Mouse (Mus musculus) embryonic fibroblast, embryonic 13.5 days (primary cell): ENCODE measurements around the gene Relb. TPM values are rescaled to one million over a fixed set of nuclear protein-coding genes. Genes with fewer than 3 reads are reported as not detected.

Experiments used
- H3K27ac ChIP-seq: 2 replicates; pipeline ENCODE4 v1.5.1; 2012; ENCODE audit warnings: low read length, control low read depth, inconsistent platforms; ENCODE audit not compliant: insufficient read depth
- H3K4me1 ChIP-seq: 2 replicates; pipeline ENCODE4 v1.6.1; 2011; ENCODE audit warnings: low read length; ENCODE audit not compliant: control insufficient read depth, insufficient read depth
- H3K4me3 ChIP-seq: 2 replicates; pipeline ENCODE4 v1.5.1; 2011; ENCODE audit warnings: mild to moderate bottlenecking, control low read depth, low read length; ENCODE audit not compliant: insufficient read depth
- CTCF ChIP-seq: IDR thresholded peaks from 2 replicates; pipeline ENCODE4 v1.5.1; 2011; ENCODE audit warnings: mild to moderate bottlenecking, control low read depth, low read length, moderate library complexity, borderline replicate concordance; ENCODE audit not compliant: insufficient read depth
- POLR2A ChIP-seq: IDR thresholded peaks from 2 replicates; pipeline ENCODE4 v1.6.1; 2011; ENCODE audit warnings: low read depth, mild to moderate bottlenecking, control low read depth, low read length, moderate library complexity
- polyA plus RNA-seq: library from polyadenylated mRNA; stranded (reverse); fragments of >200 nt; gene quantifications from 2 replicates; pipeline ENCODE4 v1.2.4, GENCODE M21; 2011; ENCODE audit warnings: low read depth; ENCODE audit not compliant: missing spikeins, insufficient read length

Relb gene
- polyA plus RNA-seq, 1 experiment = 15.4 TPM

GRCm38 (mm10) chr7:19558965-19559364 lies 70.3 kb downstream of the Relb start:
- no peak for TF ChIP-seq CTCF
- H3K4me3 ChIP-seq = no peak overlapping the region
- H3K4me1 ChIP-seq = peaks cover 3% of the 10 kb centered on the region; the same call in 1 of the 2 replicates
- no peak overlapping the region for H3K27ac ChIP-seq

- Histone ChIP-seq H3K27ac (no peak overlapping the region), H3K4me1 (peaks cover 3% of the 10 kb centered on the region; the same call in 1 of the 2 replicates), H3K4me3 (no peak overlapping the region)
- TF ChIP-seq CTCF (no peak), POLR2A (no peak)
Observed at GRCm38 (mm10) chr7:19557982-19558900, 71.0 kb downstream of the Relb start.

GRCm38 (mm10) chr7:19557086-19557485 lies 72.2 kb downstream of the Relb start:
- TF ChIP-seq POLR2A = no peak
- TF ChIP-seq CTCF = no peak
- Histone ChIP-seq H3K27ac (no peak overlapping the region), H3K4me3 (no peak overlapping the region), H3K4me1 (peaks cover 3% of the 10 kb centered on the region; the same call in 1 of the 2 replicates)

Other genes starting within 250 kb of the Relb start
- gene Ercc2, start 247.4 kb downstream of the Relb start, polyA plus RNA-seq = 14.3 and 22.7 TPM in 2 replicates
- gene Klc3, start 225.3 kb downstream of the Relb start, polyA plus RNA-seq = 5.3 and 6.3 TPM in 2 replicates
- not detected in 2 replicates for gene Ckm, start 224.7 kb downstream of the Relb start, polyA plus RNA-seq
- gene Mark4, start 170.6 kb downstream of the Relb start, polyA plus RNA-seq = 27.4 and 29.1 TPM in 2 replicates
- not detected in 2 replicates for gene Exoc3l2, start 166.1 kb downstream of the Relb start, polyA plus RNA-seq
- 5.9 and 6.1 TPM in 2 replicates for gene Bloc1s3, start 121.1 kb downstream of the Relb start, polyA plus RNA-seq
- gene Trappc6a, start 121.0 kb downstream of the Relb start, polyA plus RNA-seq = 15.2 and 23.4 TPM in 2 replicates
- gene Nkpd1, start 111.6 kb downstream of the Relb start, polyA plus RNA-seq = not detected in 2 replicates
- gene Ppp1r37, start 66.4 kb downstream of the Relb start, polyA plus RNA-seq = 25.3 and 27.7 TPM in 2 replicates
- 1.5 and 1.8 TPM in 2 replicates for gene Zfp296, start 52.2 kb downstream of the Relb start, polyA plus RNA-seq
- gene Gemin7, start 51.8 kb downstream of the Relb start, polyA plus RNA-seq = 52.6 and 65.2 TPM in 2 replicates
- 32.4 and 38.1 TPM in 2 replicates for gene Clasrp, start 25.0 kb downstream of the Relb start, polyA plus RNA-seq
- gene Clptm1, start 35.6 kb upstream of the Relb start, polyA plus RNA-seq = 116 and 124 TPM in 2 replicates
- not detected in 2 replicates for gene Apoc2, start 48.5 kb upstream of the Relb start, polyA plus RNA-seq
- not detected in 2 replicates for gene Gm44805, start 52.0 kb upstream of the Relb start, polyA plus RNA-seq
- gene Apoc4, start 52.0 kb upstream of the Relb start, polyA plus RNA-seq = not detected in 2 replicates
- gene Apoc1, start 63.2 kb upstream of the Relb start, polyA plus RNA-seq = not detected in 2 replicates
- gene Apoe, start 69.8 kb upstream of the Relb start, polyA plus RNA-seq = 8.5 and 34.9 TPM in 2 replicates
- 38.1 and 51.3 TPM in 2 replicates for gene Tomm40, start 86.0 kb upstream of the Relb start, polyA plus RNA-seq
- 39.7 and 45.3 TPM in 2 replicates for gene Nectin2, start 121.0 kb upstream of the Relb start, polyA plus RNA-seq
- gene Bcam, start 141.6 kb upstream of the Relb start, polyA plus RNA-seq = 2.1 and 2.5 TPM in 2 replicates
- not detected in 2 replicates for gene Cblc, start 167.4 kb upstream of the Relb start, polyA plus RNA-seq
- 24.1 and 37.9 TPM in 2 replicates for gene Bcl3, start 193.3 kb upstream of the Relb start, polyA plus RNA-seq
- not detected in 2 replicates for gene Gm19345, start 222.6 kb upstream of the Relb start, polyA plus RNA-seq
- not detected in 2 replicates for gene Ceacam16, start 231.9 kb upstream of the Relb start, polyA plus RNA-seq